Mouse (Mus musculus) MEL (cell line): ENCODE data around the gene Mbip. TPM values are rescaled to one million over a fixed set of nuclear protein-coding genes. Genes with fewer than 3 reads are reported as not detected.

Experiments used
- DNase-seq: peaks from one replicate; pipeline ENCODE4 v3.0.0; 2011; ENCODE audit warnings: low read depth, low spot score
- H3K27ac ChIP-seq: 2 replicates; pipeline ENCODE4 v1.5.1; 2012; ENCODE audit warnings: low read depth, mild to moderate bottlenecking, control low read depth, low read length, moderate library complexity; ENCODE audit not compliant: control insufficient read depth
- H3K27me3 ChIP-seq, 2 experiments: fragments of 150-350 bp in 1 of 2; sonication (generic) in 1 of 2; 2 replicates each; pipeline ENCODE4 v1.6.1; 2012; ENCODE audit warnings: low read length in 2 of 2, mild to moderate bottlenecking in 2 of 2, improper control_type of control experiment in 1 of 2, moderate library complexity in 1 of 2; ENCODE audit not compliant: insufficient read depth in 2 of 2, control insufficient read depth in 1 of 2
- H3K36me3 ChIP-seq, 2 experiments: 2 replicates each; pipeline ENCODE4 v1.6.1; 2012 to 2014; ENCODE audit warnings: low read length in 2 of 2, improper control_type of control experiment in 1 of 2, inconsistent platforms in 1 of 2, mild to moderate bottlenecking in 1 of 2; ENCODE audit not compliant: insufficient read depth in 2 of 2, control insufficient read depth in 1 of 2
- H3K4me1 ChIP-seq, 2 experiments: fragments of 150-350 bp in 1 of 2; sonication (generic) in 1 of 2; 2 replicates each; pipeline ENCODE4 v1.6.1; 2012; ENCODE audit warnings: low read length in 2 of 2, improper control_type of control experiment in 1 of 2, mild to moderate bottlenecking in 1 of 2; ENCODE audit not compliant: insufficient read depth in 2 of 2, control insufficient read depth in 1 of 2
- H3K4me3 ChIP-seq, 2 experiments: fragments of 150-350 bp in 1 of 2; sonication (generic) in 1 of 2; 2 replicates each; pipeline ENCODE4 v1.5.1; 2012; ENCODE audit warnings: low read depth in 2 of 2, low read length in 2 of 2, mild to moderate bottlenecking in 2 of 2, moderate library complexity in 2 of 2, control low read depth in 1 of 2, improper control_type of control experiment in 1 of 2; ENCODE audit not compliant: control insufficient read depth in 1 of 2, insufficient read depth in 1 of 2
- H3K79me2 ChIP-seq: 2 replicates; pipeline ENCODE4 v1.6.1; 2012; ENCODE audit warnings: mild to moderate bottlenecking, low read length, moderate library complexity; ENCODE audit not compliant: control insufficient read depth, poor library complexity, insufficient read depth
- H3K9ac ChIP-seq: 2 replicates; pipeline ENCODE4 v1.6.1; 2012; ENCODE audit warnings: low read depth, mild to moderate bottlenecking, control low read depth, low read length, moderate library complexity; ENCODE audit not compliant: control insufficient read depth, poor library complexity, severe bottlenecking
- H3K9me3 ChIP-seq: fragments of 150-350 bp; sonication (generic); replicated peaks from 2 replicates; pipeline ENCODE4 v1.6.1; 2012; ENCODE audit warnings: mild to moderate bottlenecking, low read length, improper control_type of control experiment, moderate library complexity; ENCODE audit not compliant: insufficient read depth
- CHD1 ChIP-seq: IDR thresholded peaks from 2 replicates; pipeline ENCODE4 v1.6.1; 2012; ENCODE audit warnings: low read depth, mild to moderate bottlenecking, inconsistent platforms, low read length, improper control_type of control experiment
- CHD2 ChIP-seq: IDR thresholded peaks from 2 replicates; pipeline ENCODE4 v1.6.1; 2011; ENCODE audit warnings: low read length, improper control_type of control experiment
- CTCF ChIP-seq, 3 experiments: IDR thresholded peaks in 2 of 3; conservative IDR thresholded peaks in 1 of 3; 2 replicates each; pipeline ENCODE4 v1.5.1; 2011 to 2012; ENCODE audit warnings: low read length in 3 of 3, low read depth in 2 of 3, mild to moderate bottlenecking in 2 of 3, improper control_type of control experiment in 1 of 3, inconsistent platforms in 1 of 3, mixed read lengths in 1 of 3, moderate library complexity in 1 of 3; ENCODE audit not compliant: control insufficient read depth in 1 of 3, insufficient read depth in 1 of 3, poor library complexity in 1 of 3, severe bottlenecking in 1 of 3
- E2F4 ChIP-seq: IDR thresholded peaks from 2 replicates; pipeline ENCODE4 v1.6.1; 2011; ENCODE audit warnings: low read depth, low read length, improper control_type of control experiment, borderline replicate concordance
- ELF1 ChIP-seq: IDR thresholded peaks from 2 replicates; pipeline ENCODE4 v1.6.1; 2014; ENCODE audit warnings: low read depth, mild to moderate bottlenecking, inconsistent platforms, low read length, improper control_type of control experiment, moderate library complexity
- ETS1 ChIP-seq: IDR thresholded peaks from 2 replicates; pipeline ENCODE4 v1.6.1; 2012; ENCODE audit warnings: low read depth, mild to moderate bottlenecking, inconsistent platforms, low read length, improper control_type of control experiment, moderate library complexity
- GABPA ChIP-seq: IDR thresholded peaks from 2 replicates; pipeline ENCODE4 v1.6.1; 2012; ENCODE audit warnings: low read depth, mild to moderate bottlenecking, inconsistent platforms, low read length, improper control_type of control experiment, moderate library complexity
- GATA1 ChIP-seq: IDR thresholded peaks from 2 replicates; pipeline ENCODE4 v1.6.1; 2011; ENCODE audit warnings: low read depth, low read length, improper control_type of control experiment
- HCFC1 ChIP-seq: IDR thresholded peaks from 2 replicates; pipeline ENCODE4 v1.6.1; 2012; ENCODE audit warnings: low read depth, mild to moderate bottlenecking, inconsistent platforms, low read length, improper control_type of control experiment, moderate library complexity
- JUND ChIP-seq: IDR thresholded peaks from 2 replicates; pipeline ENCODE4 v1.6.1; 2011; ENCODE audit warnings: low read depth, mild to moderate bottlenecking, improper control_type of control experiment, low read length
- KAT2A ChIP-seq: conservative IDR thresholded peaks from 2 replicates; pipeline ENCODE4 v1.6.1; 2012; ENCODE audit warnings: low read depth, low read length, improper control_type of control experiment, inconsistent platforms
- MAFK ChIP-seq: IDR thresholded peaks from 2 replicates; pipeline ENCODE4 v1.6.1; 2011; ENCODE audit warnings: low read depth, mild to moderate bottlenecking, low read length, improper control_type of control experiment, borderline replicate concordance
- MAX ChIP-seq: IDR thresholded peaks from 2 replicates; pipeline ENCODE4 v1.6.1; 2011; ENCODE audit warnings: low read length, improper control_type of control experiment
- MAZ ChIP-seq: IDR thresholded peaks from 2 replicates; pipeline ENCODE4 v1.6.1; 2012; ENCODE audit warnings: low read depth, mild to moderate bottlenecking, inconsistent platforms, low read length, improper control_type of control experiment
- MEF2A ChIP-seq: IDR thresholded peaks from 2 replicates; pipeline ENCODE4 v1.6.1; 2014; ENCODE audit warnings: low read depth, mild to moderate bottlenecking, inconsistent platforms, low read length, improper control_type of control experiment; ENCODE audit not compliant: poor library complexity, insufficient replicate concordance, severe bottlenecking; ENCODE audit errors: extremely low read depth
- MYB ChIP-seq: IDR thresholded peaks from 2 replicates; pipeline ENCODE4 v1.6.1; 2011; ENCODE audit warnings: mild to moderate bottlenecking, low read depth, low read length, improper control_type of control experiment
- MYC ChIP-seq: IDR thresholded peaks from 2 replicates; pipeline ENCODE4 v1.6.1; 2011; ENCODE audit warnings: low read depth, mild to moderate bottlenecking, low read length, improper control_type of control experiment, moderate library complexity
- NELFE ChIP-seq: IDR thresholded peaks from 2 replicates; pipeline ENCODE4 v1.6.1; 2011; ENCODE audit warnings: low read depth, low read length, improper control_type of control experiment
- NRF1 ChIP-seq: IDR thresholded peaks from 2 replicates; pipeline ENCODE4 v1.6.1; 2014; ENCODE audit warnings: low read depth, mild to moderate bottlenecking, inconsistent platforms, low read length, improper control_type of control experiment, moderate library complexity; ENCODE audit not compliant: poor library complexity, insufficient read depth, severe bottlenecking
- POLR2A ChIP-seq, 2 experiments: IDR thresholded peaks; 2 replicates each; pipeline ENCODE4 v1.6.1; 2011 to 2012; ENCODE audit warnings: low read length in 2 of 2, mild to moderate bottlenecking in 2 of 2, control low read depth in 1 of 2, improper control_type of control experiment in 1 of 2, low read depth in 1 of 2, moderate library complexity in 1 of 2; ENCODE audit not compliant: control insufficient read depth in 1 of 2, insufficient read depth in 1 of 2, poor library complexity in 1 of 2
- POLR2AphosphoS2 ChIP-seq: IDR thresholded peaks from 2 replicates; pipeline ENCODE4 v1.6.1; 2011; ENCODE audit warnings: low read length, improper control_type of control experiment
- POLR2AphosphoS5 ChIP-seq: IDR thresholded peaks from 2 replicates; pipeline ENCODE4 v1.6.1; 2012; ENCODE audit warnings: low read depth, borderline replicate concordance, mild to moderate bottlenecking, inconsistent platforms, low read length, moderate library complexity, mixed read lengths
- RAD21 ChIP-seq: IDR thresholded peaks from 2 replicates; pipeline ENCODE4 v1.6.1; 2011; ENCODE audit warnings: mild to moderate bottlenecking, low read depth, low read length, improper control_type of control experiment
- RCOR1 ChIP-seq: IDR thresholded peaks from 2 replicates; pipeline ENCODE4 v1.6.1; 2012; ENCODE audit warnings: low read depth, mild to moderate bottlenecking, inconsistent platforms, low read length, improper control_type of control experiment
- SIN3A ChIP-seq: IDR thresholded peaks from 2 replicates; pipeline ENCODE4 v1.6.1; 2012; ENCODE audit warnings: low read length, improper control_type of control experiment, inconsistent platforms
- SMC3 ChIP-seq: IDR thresholded peaks from 2 replicates; pipeline ENCODE4 v1.6.1; 2011; ENCODE audit warnings: low read depth, low read length, improper control_type of control experiment
- TAL1 ChIP-seq: IDR thresholded peaks from 2 replicates; pipeline ENCODE4 v1.6.1; 2012; ENCODE audit warnings: mild to moderate bottlenecking, inconsistent platforms, low read length, moderate library complexity, mixed read lengths
- TBP ChIP-seq: IDR thresholded peaks from 2 replicates; pipeline ENCODE4 v1.8.0; 2011; ENCODE audit warnings: low read depth, low read length, improper control_type of control experiment
- UBTF ChIP-seq: IDR thresholded peaks from 2 replicates; pipeline ENCODE4 v1.6.1; 2012; ENCODE audit warnings: low read depth, mild to moderate bottlenecking, inconsistent platforms, low read length, improper control_type of control experiment, moderate library complexity, borderline replicate concordance; ENCODE audit not compliant: insufficient read depth
- USF1 ChIP-seq: IDR thresholded peaks from 2 replicates; pipeline ENCODE4 v1.6.1; 2014; ENCODE audit warnings: low read depth, mild to moderate bottlenecking, inconsistent platforms, low read length, improper control_type of control experiment, moderate library complexity
- USF2 ChIP-seq, 2 experiments: IDR thresholded peaks; 2 replicates each; pipeline ENCODE4 v1.6.1; 2011 to 2012; ENCODE audit warnings: improper control_type of control experiment in 2 of 2, low read length in 2 of 2, borderline replicate concordance in 1 of 2, inconsistent platforms in 1 of 2, low read depth in 1 of 2, mild to moderate bottlenecking in 1 of 2; ENCODE audit not compliant: insufficient read depth in 1 of 2
- ZC3H11A ChIP-seq: IDR thresholded peaks from 2 replicates; pipeline ENCODE4 v1.6.1; 2012; ENCODE audit warnings: low read depth, mild to moderate bottlenecking, inconsistent platforms, low read length, improper control_type of control experiment
- ZKSCAN1 ChIP-seq: IDR thresholded peaks from 2 replicates; pipeline ENCODE4 v1.6.1; 2012; ENCODE audit warnings: low read depth, mild to moderate bottlenecking, inconsistent platforms, low read length, improper control_type of control experiment, moderate library complexity
- ZMIZ1 ChIP-seq: IDR thresholded peaks from 2 replicates; pipeline ENCODE4 v1.6.1; 2012; ENCODE audit warnings: low read depth, mild to moderate bottlenecking, inconsistent platforms, low read length, improper control_type of control experiment, moderate library complexity
- ZNF384 ChIP-seq: IDR thresholded peaks from 2 replicates; pipeline ENCODE4 v1.6.1; 2012; ENCODE audit warnings: low read depth, mild to moderate bottlenecking, inconsistent platforms, low read length, improper control_type of control experiment
- polyA plus RNA-seq, 2 experiments: library from polyadenylated mRNA; stranded (reverse) in 1 of 2; unstranded in 1 of 2; fragments of >175 nt in 1 of 2; fragments of >200 nt in 1 of 2; gene quantifications; 2 replicates each; pipeline versions ENCODE4 v1.2.1 to v1.2.4; 2012; ENCODE audit warnings: low replicate concordance in 2 of 2, low read depth in 1 of 2; ENCODE audit not compliant: insufficient read length in 2 of 2, insufficient read depth in 1 of 2, missing spikeins in 1 of 2
- total RNA-seq: library from RNA; depleted of rRNA; stranded (reverse); fragments of 300-350 nt; gene quantifications from 2 replicates; pipeline ENCODE4 v1.2.3, GENCODE M21; 2012; rRNA removed

The Mbip gene
- total RNA-seq (10.5 and 10.7 TPM in 2 replicates), polyA plus RNA-seq (10 to 100 TPM in 1 of 2 experiments, not detected in 1; 17.9 TPM)

GRCm38 (mm10) chr12:56345367-56346089 lies at the start of gene Mbip:
Mbip (minus strand) TSS chr12:56345894.
- Histone ChIP-seq H3K27ac (no peak within 1 kb of the TSS), H3K4me3 (peak within 1 kb of the TSS; percentile 96 to 99), H3K27me3 (no peaks in the 10 kb centered on the region), H3K79me2 (peaks cover 5% of the 10 kb centered on the region), H3K9ac (peak within 1 kb of the TSS; percentile 84), H3K9me3 (no peaks in the 10 kb centered on the region), H3K4me1 (no peaks in the 10 kb centered on the region; a peak in 1 of 4 replicates), H3K36me3 (peaks cover 0 to 2% of the 10 kb centered on the region in 2 experiments; a peak in 2 of 4 replicates)
- DNase-seq = peak; percentile 98
- TF ChIP-seq ZKSCAN1 (no peak), POLR2AphosphoS5 (no peak), MAX (no peak), USF1 (no peak), POLR2AphosphoS2 (no peak), GABPA (0 out of 2 replicates have a peak, but pooled peaks have one; percentile 23), TAL1 (no peak), ZMIZ1 (peak; percentile 52; the same call in 1 of the 2 replicates), MAZ (peak; percentile 99), UBTF (no peak), CTCF (IDR thresholded peaks at IDR 0.05 in 2 of 3, conservative IDR thresholded peaks at IDR 0.05 in 1 of 3; ENCODE audit: control insufficient read depth in 1 of 3, insufficient read depth in 1 of 3, low read depth in 2 of 3, low read length in 3 of 3, poor library complexity in 1 of 3, severe bottlenecking in 1 of 3) (no peak), GATA1 (no peak), ELF1 (peak; percentile 58), ETS1 (peak; percentile 20; the same call in 1 of the 2 replicates), NRF1 (no peak), SIN3A (peak; percentile 87), MAFK (no peak), ZC3H11A (peak; percentile 47; the same call in 1 of the 2 replicates), ZNF384 (0 out of 2 replicates have a peak, but pooled peaks have one; percentile 18), TBP (peak; percentile 77), CHD1 (no peak), JUND (no peak), USF2 (IDR thresholded peaks at IDR 0.05; ENCODE audit: borderline replicate concordance in 1 of 2, insufficient read depth in 1 of 2, low read depth in 1 of 2, low read length in 2 of 2) (no peak), RAD21 (no peak), MEF2A (no peak), POLR2A (IDR thresholded peaks at IDR 0.05; ENCODE audit: control insufficient read depth in 1 of 2, insufficient read depth in 1 of 2, low read depth in 1 of 2, low read length in 2 of 2, poor library complexity in 1 of 2) (peak; percentile 37 to 58; a peak in 1 of 4 replicates), E2F4 (peak; percentile 59; the same call in 1 of the 2 replicates), NELFE (peak; percentile 59), HCFC1 (peak; percentile 88), MYB (no peak), SMC3 (no peak), KAT2A (peak; percentile 61; the same call in 1 of the 2 replicates), CHD2 (peak; percentile 59; the same call in 1 of the 2 replicates), RCOR1 (no peak), MYC (peak; percentile 57; the same call in 1 of the 2 replicates)
